Mouse (Mus musculus): Measurements from ENCODE around the gene Btnl1. TPM values are rescaled to one million over a fixed set of nuclear protein-coding genes. Genes with fewer than 3 reads are reported as not detected.
A peak's percentile ranks its signal among the peaks of the same experiment; 100 is the strongest.

Btnl1 gene
- polyA plus RNA-seq, 1 experiment = 0.56 TPM

- WGBS = 83% methylated on average over 11 of the region's 11 CpGs
- no peaks in the 10 kb centered on the region for H3K27me3 ChIP-seq (ENCODE audit: control insufficient read depth, insufficient read depth, low read length)
- H3K36me3 ChIP-seq (ENCODE audit: control insufficient read depth, insufficient read depth, low read length) = no peaks in the 10 kb centered on the region
- no peak for DNase-seq (ENCODE audit: low read depth in 1 of 2, low spot score in 2 of 2)
- H3K4me1 ChIP-seq (ENCODE audit: control insufficient read depth, insufficient read depth, insufficient read length) = peaks cover 11% of the 10 kb centered on the region; the same call in 1 of the 2 replicates
- TF ChIP-seq POLR2A (IDR thresholded peaks at IDR 0.05; ENCODE audit: low read depth, low read length) (no peak), CTCF (IDR thresholded peaks at IDR 0.05; ENCODE audit: extremely low read depth, insufficient read depth, insufficient read length, insufficient replicate concordance) (no peak)
- no peak overlapping the region for H3K4me3 ChIP-seq (ENCODE audit: extremely low read depth, insufficient read depth, insufficient read length)
- H3K27ac ChIP-seq (ENCODE audit: insufficient read depth, low read length) = no peak overlapping the region
These were observed 4.9 kb downstream of the Btnl1 start for GRCm38 (mm10) chr17:34381876-34382275.

GRCm38 (mm10) chr17:34383212-34383611 is 6.3 kb downstream of the Btnl1 start:
- no peaks in the 10 kb centered on the region for H3K36me3 ChIP-seq (ENCODE audit: control insufficient read depth, insufficient read depth, low read length)
- TF ChIP-seq CTCF (IDR thresholded peaks at IDR 0.05; ENCODE audit: extremely low read depth, insufficient read depth, insufficient read length, insufficient replicate concordance) (peak; percentile 9; the same call in 1 of the 2 replicates), POLR2A (IDR thresholded peaks at IDR 0.05; ENCODE audit: low read depth, low read length) (no peak)
- H3K27me3 ChIP-seq (ENCODE audit: control insufficient read depth, insufficient read depth, low read length) = no peaks in the 10 kb centered on the region
- peaks cover 3% of the 10 kb centered on the region; the same call in 1 of the 2 replicates for H3K4me1 ChIP-seq (ENCODE audit: control insufficient read depth, insufficient read depth, insufficient read length)
- peak in 1 of 2 experiments; percentile 48 for DNase-seq (ENCODE audit: low read depth in 1 of 2, low spot score in 2 of 2)
- no peak overlapping the region for H3K4me3 ChIP-seq (ENCODE audit: extremely low read depth, insufficient read depth, insufficient read length)
- no peak overlapping the region for H3K27ac ChIP-seq (ENCODE audit: insufficient read depth, low read length)
- 82% methylated on average over 7 of the region's 7 CpGs for WGBS

- TF ChIP-seq POLR2A (IDR thresholded peaks at IDR 0.05; ENCODE audit: low read depth, low read length) (no peak), CTCF (IDR thresholded peaks at IDR 0.05; ENCODE audit: extremely low read depth, insufficient read depth, insufficient read length, insufficient replicate concordance) (no peak)
- Histone ChIP-seq H3K27ac (ENCODE audit: insufficient read depth, low read length) (no peak overlapping the region), H3K4me3 (ENCODE audit: extremely low read depth, insufficient read depth, insufficient read length) (no peak overlapping the region), H3K27me3 (ENCODE audit: control insufficient read depth, insufficient read depth, low read length) (no peaks in the 10 kb centered on the region), H3K36me3 (ENCODE audit: control insufficient read depth, insufficient read depth, low read length) (no peaks in the 10 kb centered on the region), H3K4me1 (ENCODE audit: control insufficient read depth, insufficient read depth, insufficient read length) (no peaks in the 10 kb centered on the region; the same call in 1 of the 2 replicates)
- 75% methylated on average over 3 of the region's 3 CpGs for WGBS
- DNase-seq (ENCODE audit: low read depth in 1 of 2, low spot score in 2 of 2) = no peak
These were observed 7.8 kb downstream of the Btnl1 start for GRCm38 (mm10) chr17:34384699-34385098.

GRCm38 (mm10) chr17:34386656-34387055 is 9.7 kb downstream of the Btnl1 start:
- Histone ChIP-seq H3K4me1 (ENCODE audit: control insufficient read depth, insufficient read depth, insufficient read length) (no peaks in the 10 kb centered on the region; the same call in 1 of the 2 replicates), H3K36me3 (ENCODE audit: control insufficient read depth, insufficient read depth, low read length) (no peaks in the 10 kb centered on the region), H3K27ac (ENCODE audit: insufficient read depth, low read length) (no peak overlapping the region), H3K4me3 (ENCODE audit: extremely low read depth, insufficient read depth, insufficient read length) (no peak overlapping the region), H3K27me3 (ENCODE audit: control insufficient read depth, insufficient read depth, low read length) (no peaks in the 10 kb centered on the region)
- TF ChIP-seq POLR2A (IDR thresholded peaks at IDR 0.05; ENCODE audit: low read depth, low read length) (no peak), CTCF (IDR thresholded peaks at IDR 0.05; ENCODE audit: extremely low read depth, insufficient read depth, insufficient read length, insufficient replicate concordance) (no peak)
- DNase-seq (ENCODE audit: low read depth in 1 of 2, low spot score in 2 of 2) = no peak
- WGBS = 8% methylated on average over 2 of the region's 2 CpGs

- peak in 1 of 2 experiments; percentile 61 for DNase-seq (ENCODE audit: low read depth in 1 of 2, low spot score in 2 of 2)
- 43% methylated on average over 4 of the region's 4 CpGs for WGBS
- peak; percentile 59; the same call in 1 of the 2 replicates for TF ChIP-seq CTCF (IDR thresholded peaks at IDR 0.05; ENCODE audit: extremely low read depth, insufficient read depth, insufficient read length, insufficient replicate concordance)
- TF ChIP-seq POLR2A (IDR thresholded peaks at IDR 0.05; ENCODE audit: low read depth, low read length) = no peak
These were observed 11.6 kb downstream of the Btnl1 start for GRCm38 (mm10) chr17:34388513-34388912.

GRCm38 (mm10) chr17:34391507-34391906 is 14.6 kb downstream of the Btnl1 start:
- H3K27ac ChIP-seq (ENCODE audit: insufficient read depth, low read length) = no peak overlapping the region; the same call in 1 of the 2 replicates
- no peaks in the 10 kb centered on the region for H3K27me3 ChIP-seq (ENCODE audit: control insufficient read depth, insufficient read depth, low read length)
- no peaks in the 10 kb centered on the region; the same call in 1 of the 2 replicates for H3K4me1 ChIP-seq (ENCODE audit: control insufficient read depth, insufficient read depth, insufficient read length)
- H3K36me3 ChIP-seq (ENCODE audit: control insufficient read depth, insufficient read depth, low read length) = no peaks in the 10 kb centered on the region
- no peak for DNase-seq (ENCODE audit: low read depth in 1 of 2, low spot score in 2 of 2)
- WGBS = 45% methylated on average over 7 of the region's 7 CpGs
- TF ChIP-seq CTCF (IDR thresholded peaks at IDR 0.05; ENCODE audit: extremely low read depth, insufficient read depth, insufficient read length, insufficient replicate concordance) (no peak), POLR2A (IDR thresholded peaks at IDR 0.05; ENCODE audit: low read depth, low read length) (no peak)
- H3K4me3 ChIP-seq (ENCODE audit: extremely low read depth, insufficient read depth, insufficient read length) = no peak overlapping the region

More at GRCm38 (mm10) chr17:34388513-34388912, 11.6 kb downstream of the Btnl1 start:
- H3K27me3 ChIP-seq (ENCODE audit: control insufficient read depth, insufficient read depth, low read length) = no peaks in the 10 kb centered on the region
- H3K27ac ChIP-seq (ENCODE audit: insufficient read depth, low read length) = no peak overlapping the region
- no peak overlapping the region for H3K4me3 ChIP-seq (ENCODE audit: extremely low read depth, insufficient read depth, insufficient read length)
- H3K4me1 ChIP-seq (ENCODE audit: control insufficient read depth, insufficient read depth, insufficient read length) = no peaks in the 10 kb centered on the region; the same call in 1 of the 2 replicates
- no peaks in the 10 kb centered on the region for H3K36me3 ChIP-seq (ENCODE audit: control insufficient read depth, insufficient read depth, low read length)

GRCm38 (mm10) chr17:34392321-34392720 is 15.4 kb downstream of the Btnl1 start:
- Histone ChIP-seq H3K4me1 (ENCODE audit: control insufficient read depth, insufficient read depth, insufficient read length) (no peaks in the 10 kb centered on the region), H3K4me3 (ENCODE audit: extremely low read depth, insufficient read depth, insufficient read length) (peak overlapping the region; percentile 39; the same call in 1 of the 2 replicates), H3K36me3 (ENCODE audit: control insufficient read depth, insufficient read depth, low read length) (no peaks in the 10 kb centered on the region), H3K27ac (ENCODE audit: insufficient read depth, low read length) (0 out of 2 replicates have a peak overlapping the region, but pooled peaks have one; percentile 1), H3K27me3 (ENCODE audit: control insufficient read depth, insufficient read depth, low read length) (no peaks in the 10 kb centered on the region)
- WGBS = 3% methylated on average over 24 of the region's 24 CpGs
- DNase-seq (ENCODE audit: low read depth in 1 of 2, low spot score in 2 of 2) = no peak
- TF ChIP-seq CTCF (IDR thresholded peaks at IDR 0.05; ENCODE audit: extremely low read depth, insufficient read depth, insufficient read length, insufficient replicate concordance) = no peak
- TF ChIP-seq POLR2A (IDR thresholded peaks at IDR 0.05; ENCODE audit: low read depth, low read length) = no peak
